ENCODE assay signal across 9 mouse cellular contexts in genomic region chr15:79823588-79824280, GRCm38 (mm10). TPM values are rescaled to one million over a fixed set of nuclear protein-coding genes. Genes with fewer than 3 reads are reported as not detected.
DNase-seq lines count a peak whose midpoint lies in the region; ATAC-seq and TF ChIP-seq lines count a peak whose summit lies in the region.
"Had no signal": no experiment of that assay in that cellular context is flagged by ENCODE, and none has a peak within 500 bp of the region (broad histone marks: within the 10 kb centered on the region; RNA-seq: fewer than 3 reads in every experiment).

No protein-coding gene starts in this region.

- H3K9me3 ChIP-seq in lung, embryonic 16.5 days (ENCODE audit: control insufficient read depth, low read length), result no peaks in the 10 kb centered on the region
- no peaks in the 10 kb centered on the region for H3K9me3 ChIP-seq in forebrain, postnatal 0 days (ENCODE audit: low read length)
- H3K9me3 ChIP-seq in forebrain, embryonic 10.5 days, result no peaks in the 10 kb centered on the region; the same call in 1 of the 2 replicates

- no peak overlapping the region for H3K4me2 ChIP-seq in lung, embryonic 16.5 days (ENCODE audit: low read depth, low read length)
- H3K4me2 ChIP-seq in forebrain, postnatal 0 days (ENCODE audit: low read depth), result no peak overlapping the region
- H3K4me2 ChIP-seq: liver, embryonic 15.5 days had no signal

- intact Hi-C loops in gastrocnemius, postnatal 36 days (cut with DNase I), result no loop called here

- no peaks in the 10 kb centered on the region for H3K27me3 ChIP-seq in lung, embryonic 16.5 days (ENCODE audit: control insufficient read depth, insufficient read depth, low read depth, low read length)
- H3K27me3 ChIP-seq in forebrain, postnatal 0 days (ENCODE audit: insufficient read depth, low read length), result no peaks in the 10 kb centered on the region
- H3K27me3 ChIP-seq in forebrain, embryonic 10.5 days (ENCODE audit: poor library complexity, severe bottlenecking), result no peaks in the 10 kb centered on the region
- H3K27me3 ChIP-seq: liver, embryonic 15.5 days had no signal

- TF ChIP-seq CTCF in forebrain, postnatal 0 days (IDR thresholded peaks at IDR 0.05; ENCODE audit: low read depth), result no peak

- ATAC-seq in lung, embryonic 16.5 days (ENCODE audit: low read depth), result peak; percentile 40
- no peak for ATAC-seq in forebrain, postnatal 0 days

- H3K27ac ChIP-seq in lung, embryonic 16.5 days (ENCODE audit: low read length), result no peak overlapping the region
- no peak overlapping the region for H3K27ac ChIP-seq in forebrain, postnatal 0 days (ENCODE audit: low read depth, low read length)
- H3K27ac ChIP-seq in forebrain, embryonic 10.5 days, result no peak overlapping the region
- H3K27ac ChIP-seq: liver, embryonic 15.5 days had no signal

- H3K4me3 ChIP-seq in lung, embryonic 16.5 days (ENCODE audit: low read length), result no peak overlapping the region
- no peak overlapping the region for H3K4me3 ChIP-seq in forebrain, postnatal 0 days (ENCODE audit: low read depth, low read length)
- no peak overlapping the region for H3K4me3 ChIP-seq in forebrain, embryonic 10.5 days
- H3K4me3 ChIP-seq: liver, embryonic 15.5 days had no signal

- H3K4me1 ChIP-seq in lung, embryonic 16.5 days (replicated peaks; ENCODE audit: control insufficient read depth, insufficient read depth, low read length), result peaks cover 31% of the 10 kb centered on the region
- no peaks in the 10 kb centered on the region for H3K4me1 ChIP-seq in forebrain, postnatal 0 days (ENCODE audit: insufficient read depth)
- peaks cover 39% of the 10 kb centered on the region for H3K4me1 ChIP-seq in forebrain, embryonic 10.5 days

- WGBS in lung, embryonic 16.5 days, result 61% methylated on average over 19 of the region's 19 CpGs
- WGBS in forebrain, postnatal 0 days, result 68% methylated on average over 19 of the region's 19 CpGs
- WGBS in forebrain, embryonic 10.5 days, result 80% methylated on average over 19 of the region's 19 CpGs

- peak; percentile 39 to 49 for DNase-seq in layer of hippocampus, adult 8-10 months (ENCODE audit: low spot score in 2 of 2)
- no peak for DNase-seq in layer of hippocampus, adult 9-10 months (ENCODE audit: low spot score)
- DNase-seq in adrenal gland, postnatal 36 days, result peak; percentile 46 to 70
- DNase-seq in gastrocnemius, postnatal 36 days, result peak; percentile 61 to 73
- no peak for DNase-seq in c-Kit-positive CD71-positive TER-119-positive erythroid progenitor cells, embryonic 14.5 days (ENCODE audit: low spot score)
- DNase-seq in forebrain, postnatal 0 days, result no peak
- no peak for DNase-seq in forebrain, embryonic 10.5 days (ENCODE audit: extremely low spot score, low spot score)

- peaks cover 22% of the 10 kb centered on the region for H3K36me3 ChIP-seq in lung, embryonic 16.5 days (ENCODE audit: control insufficient read depth, insufficient read depth, low read length)
- peaks cover 22% of the 10 kb centered on the region for H3K36me3 ChIP-seq in forebrain, postnatal 0 days (ENCODE audit: insufficient read depth)
- H3K36me3 ChIP-seq in forebrain, embryonic 10.5 days (replicated peaks), result peaks cover 62% of the 10 kb centered on the region

- H3K9ac ChIP-seq in lung, embryonic 16.5 days (ENCODE audit: low read length), result no peak overlapping the region
- H3K9ac ChIP-seq in forebrain, postnatal 0 days, result no peak overlapping the region
- H3K9ac ChIP-seq: liver, embryonic 15.5 days had no signal

RNA-seq across cellular contexts. Expression of gene Npcd, which starts 10.3 kb away (rescaled TPM):
- 10 to 100 TPM in 2 of 4 experiments, 1 to 10 TPM in 2; 2.8 to 19.9 (median 12.1) TPM for total RNA-seq in layer of hippocampus, adult 8-10 months (2022)
- 1 to 10 TPM; 1.1 to 2.2 TPM for total RNA-seq in adrenal gland, postnatal 36 days (2021)
- total RNA-seq in gastrocnemius, postnatal 36 days (2021), result under 1 TPM in 1 of 2 experiments, not detected in 1; 0.26 TPM
- 0.39 and 0.60 TPM in 2 replicates for polyA plus RNA-seq in lung, embryonic 16.5 days (2015; fragmentation: Nextera tagmentation; extraction: Ambion mirVana)
- total RNA-seq in forebrain, postnatal 0 days (2014; rRNA removed), result 9.0 and 18.6 TPM in 2 replicates
- polyA plus RNA-seq in forebrain, postnatal 0 days (2015; fragmentation: Nextera tagmentation; extraction: Ambion mirVana), result 3.7 and 4.0 TPM in 2 replicates
- polyA plus RNA-seq in forebrain, embryonic 10.5 days (2016; fragmentation: Nextera tagmentation; extraction: Ambion mirVana), result not detected in 2 replicates
- polyA plus RNA-seq: liver, embryonic 15.5 days had no signal

RNA-seq across cellular contexts. Expression of gene Cbx6, which starts 10.8 kb away (rescaled TPM):
- 100 to 1,000 TPM; 261 to 307 (median 292) TPM for total RNA-seq in layer of hippocampus, adult 8-10 months (2022)
- total RNA-seq in adrenal gland, postnatal 36 days (2021), result 10 to 100 TPM; 55.8 to 57.4 TPM
- 10 to 100 TPM; 10.4 to 12.7 TPM for total RNA-seq in gastrocnemius, postnatal 36 days (2021)
- 73.5 and 80.7 TPM in 2 replicates for polyA plus RNA-seq in lung, embryonic 16.5 days (2015; fragmentation: Nextera tagmentation; extraction: Ambion mirVana)
- 69.1 and 86.8 TPM in 2 replicates for total RNA-seq in forebrain, postnatal 0 days (2014; rRNA removed)
- 27.5 and 53.8 TPM in 2 replicates for polyA plus RNA-seq in forebrain, postnatal 0 days (2015; fragmentation: Nextera tagmentation; extraction: Ambion mirVana)
- 21.6 and 22.3 TPM in 2 replicates for polyA plus RNA-seq in forebrain, embryonic 10.5 days (2016; fragmentation: Nextera tagmentation; extraction: Ambion mirVana)

RNA-seq across cellular contexts. Expression of gene Nptxr, which starts 19.2 kb away (rescaled TPM):
- total RNA-seq in layer of hippocampus, adult 8-10 months (2022), result 100 to 1,000 TPM; 637 to 711 (median 646) TPM
- 1 to 10 TPM; 6.0 to 6.7 TPM for total RNA-seq in adrenal gland, postnatal 36 days (2021)
- under 1 TPM; 0.66 to 0.72 TPM for total RNA-seq in gastrocnemius, postnatal 36 days (2021)
- 2.2 and 2.4 TPM in 2 replicates for polyA plus RNA-seq in lung, embryonic 16.5 days (2015; fragmentation: Nextera tagmentation; extraction: Ambion mirVana)
- total RNA-seq in forebrain, postnatal 0 days (2014; rRNA removed), result 129 and 184 TPM in 2 replicates
- polyA plus RNA-seq in forebrain, postnatal 0 days (2015; fragmentation: Nextera tagmentation; extraction: Ambion mirVana), result 41.9 and 87.3 TPM in 2 replicates
- polyA plus RNA-seq in forebrain, embryonic 10.5 days (2016; fragmentation: Nextera tagmentation; extraction: Ambion mirVana), result 1.6 and 1.7 TPM in 2 replicates

RNA-seq across cellular contexts. Expression of gene Dnal4, which starts 46.1 kb away (rescaled TPM):
- 10 to 100 TPM; 45.6 to 58.6 (median 54.5) TPM for total RNA-seq in layer of hippocampus, adult 8-10 months (2022)
- 10 to 100 TPM; 19.5 to 22.9 TPM for total RNA-seq in adrenal gland, postnatal 36 days (2021)
- total RNA-seq in gastrocnemius, postnatal 36 days (2021), result 1 to 10 TPM; 4.9 to 6.0 TPM
- 66.9 and 72.1 TPM in 2 replicates for polyA plus RNA-seq in lung, embryonic 16.5 days (2015; fragmentation: Nextera tagmentation; extraction: Ambion mirVana)
- 58.3 and 59.2 TPM in 2 replicates for total RNA-seq in forebrain, postnatal 0 days (2014; rRNA removed)
- 81.5 and 94.5 TPM in 2 replicates for polyA plus RNA-seq in forebrain, postnatal 0 days (2015; fragmentation: Nextera tagmentation; extraction: Ambion mirVana)
- polyA plus RNA-seq in forebrain, embryonic 10.5 days (2016; fragmentation: Nextera tagmentation; extraction: Ambion mirVana), result 63.3 and 70.8 TPM in 2 replicates

Comparison
In these comparisons a context has a peak if more than half of its experiments do, and no peak if none do; other contexts are left out.
1. DNase-seq: peak in layer of hippocampus, adult 8-10 months (2 of 2), adrenal gland, postnatal 36 days (2 of 2) and gastrocnemius, postnatal 36 days (2 of 2); none in layer of hippocampus, adult 9-10 months (single experiment), c-Kit-positive CD71-positive TER-119-positive erythroid progenitor cells, embryonic 14.5 days (single experiment), forebrain, postnatal 0 days (single experiment) and forebrain, embryonic 10.5 days (single experiment).
2. RNA of gene Nptxr, which starts 19.2 kb away (total RNA-seq): 637 to 711 TPM in layer of hippocampus, adult 8-10 months and 129 to 184 TPM in forebrain, postnatal 0 days; 6.0 to 6.7 TPM in adrenal gland, postnatal 36 days and 0.66 to 0.72 TPM in gastrocnemius, postnatal 36 days; every median in the first group is over 10 times any median in the second.